Mouse (Mus musculus) heart, postnatal 14 days (tissue): ENCODE measurements around the gene Foxa1. TPM values are rescaled to one million over a fixed set of nuclear protein-coding genes. Genes with fewer than 3 reads are reported as not detected.
A peak's percentile ranks its signal among the peaks of the same experiment; 100 is the strongest.

Source experiments
- DNase-seq, 2 experiments: peaks; one replicate each; pipeline ENCODE4 v3.0.0; 2021 to 2022
- intact Hi-C: fragments of 180-260 bp; cut with DNase I; formaldehyde crosslinking; loops from one replicate; pipeline ENCODE4 v1.15.1; 2025
- long read RNA-seq, 2 experiments: library from polyadenylated mRNA; stranded (forward); transcript quantifications; one replicate each; pipeline ENCODE4 v2.0.0; 2021
- total RNA-seq, 2 experiments: library from RNA; stranded (reverse); gene quantifications; 2 replicates each; pipeline ENCODE4 v1.2.3; 2021

Foxa1 gene
- total RNA-seq: under 1 TPM in 1 of 2 experiments, not detected in 1; 0.33 TPM
- long read RNA-seq, experiment 1: 0 reads
- long read RNA-seq, experiment 2: 0 reads

- DNase-seq: no peak
- intact Hi-C loops: loop anchor here (5.0 to 10.0 kb wide), 3 partner anchors 264 to 1022 kb away; no protein-coding TSS in a partner anchor
Measured at GRCm38 (mm10) chr12:57546415-57547201, at the start of gene Foxa1. Gene Foxa1, minus strand, starts transcription at chr12:57546916.

DNA sequence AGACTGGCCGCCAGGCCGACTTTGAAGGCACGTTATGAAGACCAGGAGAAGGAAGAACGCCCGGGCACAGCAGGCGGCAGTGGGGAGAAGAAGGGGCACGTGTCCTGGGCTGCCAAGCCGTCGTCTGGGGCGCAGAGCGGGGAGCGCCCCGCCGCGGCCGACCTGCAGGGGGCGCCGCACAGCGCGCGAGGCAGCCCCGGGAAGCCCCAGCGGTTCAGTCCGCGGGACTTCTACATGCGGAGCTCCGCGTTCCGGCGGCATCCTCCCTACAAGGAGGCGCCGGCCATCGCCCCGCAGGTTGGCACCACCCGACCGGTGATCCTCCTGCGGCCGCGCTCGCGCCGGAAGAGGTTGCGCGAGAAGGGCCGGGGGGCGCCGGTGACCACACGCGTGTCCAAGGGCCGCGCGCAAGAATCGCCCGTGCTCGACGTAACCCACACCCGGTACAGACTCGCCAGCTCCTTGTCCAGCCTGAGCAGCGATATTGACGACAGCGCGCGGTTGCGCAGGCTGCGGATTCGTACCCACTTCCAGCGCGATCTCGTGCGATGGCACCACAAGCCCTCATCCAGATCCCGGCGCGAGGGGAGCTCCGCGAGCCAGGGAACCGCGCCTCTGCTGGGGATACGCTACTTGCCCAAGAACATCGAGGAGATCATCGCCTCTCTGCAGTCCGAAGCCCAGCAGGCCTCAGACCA, 29.4 kb upstream of the Foxa1 start:
- intact Hi-C loops: no loop called here
- DNase-seq: peak; percentile 22 to 31

- intact Hi-C loops: no loop called here
- no peak for DNase-seq
Measured at GRCm38 (mm10) chr12:57572415-57572814, 25.7 kb upstream of the Foxa1 start.

GRCm38 (mm10) chr12:57571773-57572172, 25.1 kb upstream of the Foxa1 start:
- no peak for DNase-seq
- intact Hi-C loops: no loop called here

DNA sequence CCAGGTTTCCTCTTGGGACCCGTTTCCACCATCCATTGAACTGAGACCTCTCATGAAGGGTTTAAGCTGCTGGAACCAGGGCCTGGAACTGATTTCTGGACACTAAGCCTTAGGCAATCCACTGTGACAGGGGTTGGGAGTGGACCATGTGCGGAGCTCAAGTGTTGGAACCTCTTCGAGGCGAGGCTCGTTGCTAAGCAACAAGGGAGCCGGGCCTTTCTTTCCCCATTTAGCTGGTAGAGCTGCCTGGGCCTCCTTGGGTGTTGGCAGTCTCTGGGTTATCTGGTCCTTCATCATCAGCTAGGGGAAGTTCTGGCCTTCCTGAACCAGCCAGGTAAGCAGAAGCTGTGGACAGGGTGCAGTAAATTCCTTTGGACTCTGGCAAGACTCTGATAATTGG, 17.2 kb upstream of the Foxa1 start, which contains the start of gene Ttc6:
Gene Ttc6, plus strand, starts transcription at position 205 of the 400 bp plus-strand sequence.
- intact Hi-C loops: no loop called here
- DNase-seq: no peak

DNA sequence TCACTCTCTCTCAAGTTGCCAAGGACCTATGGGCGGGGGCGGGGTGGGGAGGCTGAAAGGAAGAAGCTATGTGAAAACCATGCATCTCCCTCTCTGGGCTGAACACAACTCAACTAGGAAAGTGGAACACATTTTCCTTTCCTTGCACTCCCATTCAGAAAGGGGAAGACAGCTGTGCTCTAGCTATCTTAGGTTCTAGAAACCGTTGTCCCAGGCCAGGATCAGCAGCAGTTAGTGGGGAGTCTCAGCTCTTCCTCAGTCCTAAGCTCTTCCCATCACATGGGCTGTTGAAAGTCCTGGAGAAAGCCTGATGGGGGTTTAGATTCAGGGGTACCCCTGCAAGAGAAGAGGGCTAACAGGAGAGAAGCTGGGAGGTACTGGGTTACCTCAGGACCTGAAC, 7.4 kb upstream of the Foxa1 start:
- DNase-seq: no peak
- intact Hi-C loops: no loop called here

DNA sequence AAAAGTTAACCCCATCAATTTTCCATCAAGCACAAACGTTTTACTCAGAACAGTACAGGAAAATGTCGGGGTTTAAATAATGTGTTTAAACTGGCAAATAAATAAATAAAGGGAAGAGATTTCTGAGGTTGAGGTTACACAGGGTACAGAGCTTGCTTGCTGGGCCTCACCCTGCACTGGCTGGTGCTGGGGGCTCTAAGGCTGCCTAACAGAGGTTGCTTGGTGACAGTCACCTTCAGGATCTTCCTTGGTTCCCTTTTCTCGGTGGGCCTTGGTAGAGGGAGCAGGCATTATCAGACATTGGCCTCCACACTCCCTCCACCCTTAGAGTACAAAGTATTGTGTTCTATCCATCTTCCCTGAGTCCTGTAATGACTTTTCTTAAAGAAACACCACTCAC, 5.6 kb upstream of the Foxa1 start:
- no peak for DNase-seq
- intact Hi-C loops: no loop called here

DNA sequence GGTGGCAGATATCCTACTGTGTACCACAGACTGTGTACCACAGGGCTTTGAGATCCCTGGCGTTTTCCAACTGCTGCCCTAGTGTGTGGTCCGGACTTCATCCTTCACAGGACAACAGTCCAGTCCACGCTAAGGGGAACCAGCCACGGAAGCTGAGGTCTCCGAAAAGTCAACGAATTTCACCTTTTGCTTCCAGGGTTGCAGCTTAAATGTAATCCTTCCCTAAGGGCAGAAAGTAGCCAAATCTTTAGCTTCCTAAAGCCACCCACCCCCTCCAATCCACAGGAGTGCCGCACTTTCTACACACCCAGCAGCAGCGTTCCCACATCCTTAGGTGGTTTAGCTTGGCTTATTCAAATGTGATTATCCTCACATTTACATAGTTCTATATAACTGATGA, 4.2 kb upstream of the Foxa1 start:
- DNase-seq: no peak
- intact Hi-C loops: no loop called here

DNA sequence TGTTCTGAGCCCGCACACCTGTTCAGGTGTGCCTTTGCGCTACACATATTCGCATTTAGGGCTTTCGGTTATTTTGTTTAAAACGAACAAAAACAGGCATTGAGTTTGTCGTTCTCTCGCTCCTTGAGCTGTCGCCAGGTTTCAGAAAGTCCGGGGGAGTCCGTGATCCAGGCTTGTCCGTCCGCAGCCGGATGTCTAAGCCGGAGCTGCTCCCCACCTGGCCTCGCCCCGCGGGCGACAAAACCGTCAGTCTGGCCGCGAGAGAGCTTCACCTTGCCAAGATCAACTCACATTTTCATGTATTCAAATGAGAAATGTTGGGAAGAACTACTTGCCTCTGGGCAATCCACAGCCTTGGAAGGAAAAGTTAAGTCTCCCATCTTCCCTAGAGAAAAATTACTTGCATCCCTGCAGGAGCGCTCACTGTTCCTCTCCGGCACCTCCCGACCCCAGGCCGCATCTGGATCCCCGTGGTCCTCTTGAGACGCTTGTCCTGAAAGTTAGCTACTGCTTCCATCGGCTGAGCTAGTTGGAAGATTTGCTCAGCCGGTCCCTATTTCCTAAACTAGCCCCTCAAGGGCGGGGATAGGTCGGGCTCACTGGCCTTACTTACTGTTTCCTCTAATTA, 3.6 kb upstream of the Foxa1 start:
- intact Hi-C loops: no loop called here

GRCm38 (mm10) chr12:57549667-57550160, 3.0 kb upstream of the Foxa1 start:
- no peak for DNase-seq
- intact Hi-C loops: loop anchor here (5.0 to 10.0 kb wide), 3 partner anchors 267 to 1025 kb away; no protein-coding TSS in a partner anchor

More for the DNA sequence above, 3.6 kb upstream of the Foxa1 start:
- no peak for DNase-seq

GRCm38 (mm10) chr12:57548981-57549666, 2.4 kb upstream of the Foxa1 start:
- intact Hi-C loops: loop anchor here (5.0 to 10.0 kb wide), 3 partner anchors 267 to 1024 kb away; no protein-coding TSS in a partner anchor
- DNase-seq: no peak

- DNase-seq: peak in 1 of 2 experiments; percentile 16
- intact Hi-C loops: loop anchor here (5.0 to 10.0 kb wide), 3 partner anchors 266 to 1024 kb away; no protein-coding TSS in a partner anchor
Measured at GRCm38 (mm10) chr12:57548352-57548980, 1.8 kb upstream of the Foxa1 start.

- intact Hi-C loops: loop anchor here (5.0 to 10.0 kb wide), 3 partner anchors 266 to 1023 kb away; no protein-coding TSS in a partner anchor
- no peak for DNase-seq
Measured at GRCm38 (mm10) chr12:57547890-57548289, 1.2 kb upstream of the Foxa1 start.

DNA sequence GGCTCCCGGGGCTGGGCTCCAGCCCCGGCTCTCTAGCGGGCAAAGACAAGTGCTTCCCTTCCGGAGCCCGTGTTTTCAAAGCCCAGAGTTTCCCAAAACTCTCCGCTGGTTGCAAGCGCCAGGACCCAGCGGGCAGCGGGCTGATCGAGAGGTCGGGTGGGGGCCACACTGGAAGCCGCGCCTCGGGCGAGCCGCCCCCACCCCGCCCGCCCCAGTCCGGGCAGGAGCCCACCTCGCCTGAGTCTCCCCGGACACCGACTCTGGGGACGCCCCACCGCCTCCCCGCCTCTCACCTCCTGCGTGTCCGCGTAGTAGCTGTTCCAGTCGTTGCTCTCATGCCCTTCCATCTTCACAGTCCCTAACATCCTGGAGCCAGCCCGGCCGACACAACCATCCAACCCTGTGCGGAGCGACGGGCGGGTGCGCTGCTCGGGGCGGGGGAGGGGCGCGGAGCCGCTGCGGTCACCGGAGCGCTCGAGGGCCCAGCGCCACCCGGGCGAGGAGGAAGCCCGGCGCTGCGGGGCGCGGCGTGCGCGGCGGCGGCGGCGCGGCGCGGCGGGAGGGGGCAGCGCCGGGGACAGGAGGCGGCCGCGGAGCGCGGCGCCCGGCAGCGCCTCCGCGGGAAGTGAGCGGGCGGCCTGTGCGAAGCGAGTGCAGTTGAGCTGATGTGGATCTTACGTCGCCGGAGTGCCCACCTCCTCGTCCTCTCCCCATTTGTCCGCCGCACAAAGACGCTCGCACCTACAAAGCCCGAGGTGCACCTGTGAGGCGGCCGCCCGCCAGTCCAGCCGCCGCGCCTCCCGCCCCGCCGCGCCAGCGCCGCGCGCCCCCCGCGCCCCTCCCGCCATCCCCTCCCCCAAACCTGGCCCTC, 1.1 kb downstream of the Foxa1 start:
- DNase-seq: peak; percentile 18 to 22
- intact Hi-C loops: loop anchor here (5.0 to 10.0 kb wide), 3 partner anchors 263 to 1021 kb away; no protein-coding TSS in a partner anchor

DNA sequence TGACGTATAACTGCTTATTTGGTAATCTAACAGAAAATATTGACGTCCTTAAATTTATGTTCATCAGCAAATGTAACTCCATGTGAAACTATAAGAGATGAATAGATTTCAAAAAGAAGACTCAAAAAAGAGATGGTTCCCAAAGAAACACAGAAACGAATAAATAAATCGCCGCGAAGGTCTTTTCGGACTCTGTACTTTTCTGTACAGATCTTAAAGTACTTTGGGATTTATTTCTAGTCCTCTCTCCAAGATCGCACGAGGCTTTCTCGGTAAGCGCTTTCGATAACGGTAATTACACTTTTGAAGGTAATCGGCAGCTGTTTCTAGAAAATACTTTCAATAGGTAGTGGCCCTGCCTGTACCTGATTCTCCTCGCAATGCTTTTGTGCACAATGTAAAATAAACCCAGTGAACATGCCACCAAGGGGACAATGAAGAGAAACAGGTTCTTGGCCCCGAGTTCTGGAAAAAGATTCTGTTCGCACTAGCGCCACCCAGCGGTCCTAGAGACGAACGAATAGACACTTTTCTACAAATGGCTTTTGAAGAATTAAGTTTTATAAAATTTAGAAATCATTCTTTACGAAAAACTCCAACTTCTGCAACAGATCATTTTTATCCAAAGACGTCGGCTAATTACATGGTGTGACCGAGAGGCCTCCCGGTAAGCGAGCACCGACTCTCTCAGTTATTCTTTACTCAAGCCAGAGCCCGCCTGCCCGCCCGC, 1.9 kb downstream of the Foxa1 start:
- DNase-seq: peak; percentile 53 to 69
- intact Hi-C loops: loop anchor here (5.0 to 10.0 kb wide), 3 partner anchors 263 to 1020 kb away; no protein-coding TSS in a partner anchor

- intact Hi-C loops: loop anchor here (10.0 kb wide), 1 partner anchor 1019 kb away; no protein-coding TSS in a partner anchor
- no peak for DNase-seq
Measured at GRCm38 (mm10) chr12:57543627-57543991, 3.1 kb downstream of the Foxa1 start.
